Mouse (Mus musculus): Measurements from ENCODE around the gene R3hdm2. TPM values are rescaled to one million over a fixed set of nuclear protein-coding genes. Genes with fewer than 3 reads are reported as not detected.

R3hdm2 gene
- 35.8 and 45.7 TPM in 2 replicates for polyA plus RNA-seq (2014; fragmentation: Nextera tagmentation; extraction: Ambion mirVana)

- H3K4me3 ChIP-seq (ENCODE audit: low read depth, low read length): peak within 1 kb of the TSS; percentile 57
- no peaks in the 10 kb centered on the region for H3K27me3 ChIP-seq (ENCODE audit: control insufficient read depth, insufficient read depth, low read length)
- H3K27ac ChIP-seq (replicated peaks; ENCODE audit: low read depth, low read length): peak within 1 kb of the TSS; percentile 99
- no peaks in the 10 kb centered on the region for H3K36me3 ChIP-seq (ENCODE audit: control insufficient read depth, insufficient read depth, low read length)
- ATAC-seq (ENCODE audit: insufficient number of reproducible peaks, low FRiP score, low TSS enrichment, low read depth): peak; percentile 91
- peaks cover 5% of the 10 kb centered on the region; the same call in 1 of the 2 replicates for H3K4me1 ChIP-seq (ENCODE audit: control insufficient read depth, insufficient read depth, low read length)
- H3K9ac ChIP-seq (ENCODE audit: low read length): peak within 1 kb of the TSS; percentile 97
- peak; percentile 98 for DNase-seq (ENCODE audit: low spot score)
- under 1% methylated on average over 44 of the region's 53 CpGs for WGBS
- peak within 1 kb of the TSS; percentile 58 for H3K4me2 ChIP-seq (ENCODE audit: low read depth, severe bottlenecking)
- H3K9me3 ChIP-seq (ENCODE audit: control insufficient read depth, low read length): no peaks in the 10 kb centered on the region
Measured at GRCm38 (mm10) chr10:127380251-127380691, at the start of gene R3hdm2. R3hdm2 (plus strand) TSS chr10:127380327.

- H3K4me2 ChIP-seq (ENCODE audit: low read depth, severe bottlenecking): 0 out of 2 replicates have a peak overlapping the region, but pooled peaks have one; percentile 20
- no peak overlapping the region for H3K4me3 ChIP-seq (ENCODE audit: low read depth, low read length)
- peaks cover 5% of the 10 kb centered on the region; the same call in 1 of the 2 replicates for H3K36me3 ChIP-seq (ENCODE audit: control insufficient read depth, insufficient read depth, low read length)
- no peak overlapping the region for H3K27ac ChIP-seq (replicated peaks; ENCODE audit: low read depth, low read length)
- ATAC-seq (ENCODE audit: insufficient number of reproducible peaks, low FRiP score, low TSS enrichment, low read depth) (no peak), DNase-seq (ENCODE audit: low spot score) (no peak)
- no peaks in the 10 kb centered on the region for H3K4me1 ChIP-seq (ENCODE audit: control insufficient read depth, insufficient read depth, low read length)
- WGBS: 36% methylated on average over 31 of the region's 31 CpGs
- H3K27me3 ChIP-seq (ENCODE audit: control insufficient read depth, insufficient read depth, low read length): peaks cover 5% of the 10 kb centered on the region; the same call in 1 of the 2 replicates
- H3K9me3 ChIP-seq (ENCODE audit: control insufficient read depth, low read length): no peaks in the 10 kb centered on the region
- H3K9ac ChIP-seq (ENCODE audit: low read length): 0 out of 2 replicates have a peak overlapping the region, but pooled peaks have one; percentile 2
Measured at GRCm38 (mm10) chr10:127332211-127332874, 47.8 kb upstream of the R3hdm2 start.

GRCm38 (mm10) chr10:127333152-127333551, 47.0 kb upstream of the R3hdm2 start:
- no peaks in the 10 kb centered on the region for H3K27me3 ChIP-seq (ENCODE audit: control insufficient read depth, insufficient read depth, low read length)
- no peak for ATAC-seq (ENCODE audit: insufficient number of reproducible peaks, low FRiP score, low TSS enrichment, low read depth)
- WGBS: 70% methylated on average over 5 of the region's 5 CpGs
- H3K27ac ChIP-seq (replicated peaks; ENCODE audit: low read depth, low read length): no peak overlapping the region
- no peaks in the 10 kb centered on the region for H3K4me1 ChIP-seq (ENCODE audit: control insufficient read depth, insufficient read depth, low read length)
- no peak overlapping the region for H3K4me2 ChIP-seq (ENCODE audit: low read depth, severe bottlenecking)
- DNase-seq (ENCODE audit: low spot score): no peak
- H3K9me3 ChIP-seq (ENCODE audit: control insufficient read depth, low read length): no peaks in the 10 kb centered on the region
- no peak overlapping the region for H3K9ac ChIP-seq (ENCODE audit: low read length)
- no peak overlapping the region for H3K4me3 ChIP-seq (ENCODE audit: low read depth, low read length)
- H3K36me3 ChIP-seq (ENCODE audit: control insufficient read depth, insufficient read depth, low read length): peaks cover 5% of the 10 kb centered on the region; the same call in 1 of the 2 replicates

- Histone ChIP-seq H3K4me2 (ENCODE audit: low read depth, severe bottlenecking) (no peak overlapping the region), H3K4me1 (ENCODE audit: control insufficient read depth, insufficient read depth, low read length) (0 out of 2 replicates have a peak, but pooled peaks cover 3% of the 10 kb centered on the region), H3K27me3 (ENCODE audit: control insufficient read depth, insufficient read depth, low read length) (0 out of 2 replicates have a peak, but pooled peaks cover under 1% of the 10 kb centered on the region), H3K27ac (replicated peaks; ENCODE audit: low read depth, low read length) (no peak overlapping the region), H3K9me3 (ENCODE audit: control insufficient read depth, low read length) (no peaks in the 10 kb centered on the region), H3K36me3 (ENCODE audit: control insufficient read depth, insufficient read depth, low read length) (0 out of 2 replicates have a peak, but pooled peaks cover 5% of the 10 kb centered on the region), H3K4me3 (ENCODE audit: low read depth, low read length) (no peak overlapping the region), H3K9ac (ENCODE audit: low read length) (no peak overlapping the region)
- ATAC-seq (ENCODE audit: insufficient number of reproducible peaks, low FRiP score, low TSS enrichment, low read depth): no peak
- WGBS: 68% methylated on average over 1 of the region's 1 CpGs
- no peak for DNase-seq (ENCODE audit: low spot score)
Measured at GRCm38 (mm10) chr10:127335271-127335670, 44.9 kb upstream of the R3hdm2 start.

GRCm38 (mm10) chr10:127336952-127337351, 43.2 kb upstream of the R3hdm2 start:
- 67% methylated on average over 5 of the region's 5 CpGs for WGBS
- Histone ChIP-seq H3K9me3 (ENCODE audit: control insufficient read depth, low read length) (no peaks in the 10 kb centered on the region), H3K27me3 (ENCODE audit: control insufficient read depth, insufficient read depth, low read length) (0 out of 2 replicates have a peak, but pooled peaks cover 2% of the 10 kb centered on the region), H3K4me2 (ENCODE audit: low read depth, severe bottlenecking) (no peak overlapping the region), H3K4me3 (ENCODE audit: low read depth, low read length) (no peak overlapping the region), H3K27ac (replicated peaks; ENCODE audit: low read depth, low read length) (no peak overlapping the region), H3K9ac (ENCODE audit: low read length) (no peak overlapping the region), H3K4me1 (ENCODE audit: control insufficient read depth, insufficient read depth, low read length) (0 out of 2 replicates have a peak, but pooled peaks cover 3% of the 10 kb centered on the region), H3K36me3 (ENCODE audit: control insufficient read depth, insufficient read depth, low read length) (0 out of 2 replicates have a peak, but pooled peaks cover 5% of the 10 kb centered on the region)
- DNase-seq (ENCODE audit: low spot score) (no peak), ATAC-seq (ENCODE audit: insufficient number of reproducible peaks, low FRiP score, low TSS enrichment, low read depth) (no peak)

- 0 out of 2 replicates have a peak, but pooled peaks cover 3% of the 10 kb centered on the region for H3K4me1 ChIP-seq (ENCODE audit: control insufficient read depth, insufficient read depth, low read length)
- DNase-seq (ENCODE audit: low spot score): no peak
- H3K9ac ChIP-seq (ENCODE audit: low read length): no peak overlapping the region
- H3K27ac ChIP-seq (replicated peaks; ENCODE audit: low read depth, low read length): no peak overlapping the region
- H3K36me3 ChIP-seq (ENCODE audit: control insufficient read depth, insufficient read depth, low read length): 0 out of 2 replicates have a peak, but pooled peaks cover 2% of the 10 kb centered on the region
- H3K4me3 ChIP-seq (ENCODE audit: low read depth, low read length): no peak overlapping the region
- H3K4me2 ChIP-seq (ENCODE audit: low read depth, severe bottlenecking): no peak overlapping the region
- WGBS: 81% methylated on average over 6 of the region's 6 CpGs
- ATAC-seq (ENCODE audit: insufficient number of reproducible peaks, low FRiP score, low TSS enrichment, low read depth): no peak
- H3K9me3 ChIP-seq (ENCODE audit: control insufficient read depth, low read length): no peaks in the 10 kb centered on the region
- 0 out of 2 replicates have a peak, but pooled peaks cover 2% of the 10 kb centered on the region for H3K27me3 ChIP-seq (ENCODE audit: control insufficient read depth, insufficient read depth, low read length)
Measured at GRCm38 (mm10) chr10:127337536-127338099, 42.5 kb upstream of the R3hdm2 start.

GRCm38 (mm10) chr10:127338930-127339682, 41.0 kb upstream of the R3hdm2 start:
- Histone ChIP-seq H3K4me3 (ENCODE audit: low read depth, low read length) (peak overlapping the region; percentile 48), H3K9me3 (ENCODE audit: control insufficient read depth, low read length) (no peaks in the 10 kb centered on the region), H3K27ac (replicated peaks; ENCODE audit: low read depth, low read length) (peak overlapping the region; percentile 82), H3K4me2 (ENCODE audit: low read depth, severe bottlenecking) (peak overlapping the region; percentile 89), H3K9ac (ENCODE audit: low read length) (peak overlapping the region; percentile 70), H3K4me1 (ENCODE audit: control insufficient read depth, insufficient read depth, low read length) (0 out of 2 replicates have a peak, but pooled peaks cover 3% of the 10 kb centered on the region), H3K36me3 (ENCODE audit: control insufficient read depth, insufficient read depth, low read length) (0 out of 2 replicates have a peak, but pooled peaks cover 2% of the 10 kb centered on the region), H3K27me3 (ENCODE audit: control insufficient read depth, insufficient read depth, low read length) (0 out of 2 replicates have a peak, but pooled peaks cover 2% of the 10 kb centered on the region)
- under 1% methylated on average over 31 of the region's 31 CpGs for WGBS
- DNase-seq (ENCODE audit: low spot score): peak; percentile 93
- ATAC-seq (ENCODE audit: insufficient number of reproducible peaks, low FRiP score, low TSS enrichment, low read depth): peak; percentile 51
